Mouse (Mus musculus) erythroblast, embryonic 14.5 days (primary cell): ENCODE data around the gene Ankrd13a.
"Not testable (repeated sequence)": the region's sequence is repeated elsewhere in the genome, so short reads cannot be mapped to it uniquely, and the experiment has no call there.

Experiments used
- GATA1 ChIP-seq: IDR thresholded peaks from 2 replicates; pipeline ENCODE4 v1.6.1; 2012; ENCODE audit warnings: low read length, inconsistent platforms, mixed read lengths
- TAL1 ChIP-seq: IDR thresholded peaks from 3 replicates; pipeline ENCODE4 v1.6.1; 2012; ENCODE audit warnings: low read length, inconsistent platforms, mixed read lengths

DNA sequence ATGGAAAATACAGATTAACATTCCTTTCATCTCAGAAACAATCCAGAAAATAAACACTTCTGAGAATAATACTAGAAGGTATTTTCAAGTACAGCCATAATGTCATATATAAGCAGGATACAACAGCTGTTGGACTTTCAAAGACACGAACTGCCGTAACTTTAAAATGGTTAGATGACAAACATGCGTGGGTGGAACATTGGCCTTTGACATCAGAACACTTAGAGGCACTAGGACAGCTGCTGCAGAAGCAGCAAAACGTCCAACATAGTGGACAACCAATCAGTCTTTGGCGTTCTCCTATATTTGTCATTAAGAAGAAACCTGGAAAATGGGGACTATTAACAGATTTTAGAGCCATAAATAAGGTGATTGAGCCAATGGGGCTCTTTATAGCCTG lies 66.0 kb downstream of the Ankrd13a start:
- not testable (repeated sequence) for TF ChIP-seq TAL1, GATA1
